Mouse (Mus musculus) testis, adult 2 months (tissue): ENCODE results near the gene Rbfox3. TPM values are rescaled to one million over a fixed set of nuclear protein-coding genes. Genes with fewer than 3 reads are reported as not detected.

Source experiments
- H3K27ac ChIP-seq: fragments of 200-500 bp; 2 replicates; pipeline ENCODE4 v1.5.1; 2012; ENCODE audit warnings: low read depth, low read length; ENCODE audit not compliant: control insufficient read depth, insufficient read depth
- H3K27me3 ChIP-seq: fragments of 200-500 bp; 2 replicates; pipeline ENCODE4 v1.6.1; 2012; ENCODE audit warnings: mild to moderate bottlenecking, low read length, moderate library complexity; ENCODE audit not compliant: control insufficient read depth, insufficient read depth
- H3K36me3 ChIP-seq: fragments of 200-500 bp; 2 replicates; pipeline ENCODE4 v1.6.1; 2012; ENCODE audit warnings: mild to moderate bottlenecking, low read length; ENCODE audit not compliant: control insufficient read depth, insufficient read depth
- H3K4me1 ChIP-seq: fragments of 200-500 bp; 2 replicates; pipeline ENCODE4 v1.6.1; 2012; ENCODE audit warnings: low read length; ENCODE audit not compliant: control insufficient read depth, insufficient read depth
- H3K4me3 ChIP-seq: fragments of 200-500 bp; 2 replicates; pipeline ENCODE4 v1.5.1; 2012; ENCODE audit warnings: low read depth, mild to moderate bottlenecking, low read length, moderate library complexity, mixed read lengths; ENCODE audit not compliant: control insufficient read depth
- CTCF ChIP-seq: fragments of 200-500 bp; IDR thresholded peaks from 2 replicates; pipeline ENCODE4 v1.5.1; 2012; ENCODE audit warnings: low read depth, mild to moderate bottlenecking, inconsistent platforms, low read length, moderate library complexity; ENCODE audit not compliant: control insufficient read depth, insufficient read depth, insufficient replicate concordance
- POLR2A ChIP-seq: fragments of 200-500 bp; IDR thresholded peaks from 2 replicates; pipeline ENCODE4 v1.6.1; 2012; ENCODE audit warnings: low read depth, mild to moderate bottlenecking, inconsistent platforms, low read length, moderate library complexity; ENCODE audit not compliant: control insufficient read depth
- polyA plus RNA-seq: library from polyadenylated mRNA; depleted of rRNA; stranded (reverse); fragments of >200 nt; gene quantifications from 2 replicates; pipeline ENCODE4 v1.2.3, GENCODE M21; 2012

Rbfox3 gene
- polyA plus RNA-seq, 1 experiment, result 0.28 TPM

DNA sequence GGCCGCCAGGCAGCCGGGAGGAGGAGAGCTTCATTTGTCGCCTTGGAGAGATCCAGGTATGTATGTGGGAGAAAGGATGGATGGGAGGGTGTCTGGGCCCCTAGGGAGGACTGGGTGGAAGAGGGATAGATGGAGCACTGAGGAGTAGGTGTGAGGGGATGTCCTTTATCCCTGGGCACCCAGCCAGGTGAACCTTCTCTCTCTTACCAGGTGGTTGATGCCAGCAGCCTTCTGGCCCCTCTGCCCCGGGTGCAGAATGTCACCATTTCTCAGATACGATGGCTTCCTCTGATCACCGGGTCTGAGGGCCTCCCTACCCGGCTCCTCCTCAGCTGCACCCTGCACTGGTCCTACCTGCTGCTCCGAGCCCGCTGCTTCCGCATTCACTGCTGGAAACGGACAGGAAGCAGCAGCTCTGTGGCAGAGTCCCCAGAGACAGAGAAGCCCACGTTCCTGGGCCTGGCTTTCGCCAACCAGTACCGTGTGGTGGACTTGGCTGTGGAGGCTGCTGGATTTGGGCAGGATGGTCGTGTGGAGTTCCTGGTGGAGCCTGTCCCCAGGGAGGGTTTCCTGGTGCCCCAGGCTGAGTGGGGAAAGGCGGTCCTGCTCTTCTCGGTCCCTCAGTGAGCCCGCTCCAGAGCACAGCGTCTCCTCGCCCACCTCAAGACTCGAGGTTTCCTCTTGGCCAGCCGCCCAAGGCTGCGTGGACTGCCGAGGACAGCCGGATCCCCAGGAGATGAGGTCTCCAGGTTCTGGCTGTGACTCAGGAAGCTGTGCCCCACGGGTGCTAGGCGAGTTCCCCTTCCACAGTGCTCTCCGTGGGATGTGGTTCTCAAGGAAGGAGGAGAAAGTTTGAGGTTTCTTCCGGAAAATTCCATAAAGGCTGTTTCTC lies 424.3 kb downstream of the Rbfox3 start:
- no peak for TF ChIP-seq POLR2A
- no peak for TF ChIP-seq CTCF
- H3K27ac ChIP-seq, result no peak overlapping the region
- peaks cover 7% of the 10 kb centered on the region for H3K4me1 ChIP-seq
- no peak overlapping the region for H3K4me3 ChIP-seq
- no peaks in the 10 kb centered on the region for H3K36me3 ChIP-seq
- peaks cover 3% of the 10 kb centered on the region; the same call in 1 of the 2 replicates for H3K27me3 ChIP-seq

DNA sequence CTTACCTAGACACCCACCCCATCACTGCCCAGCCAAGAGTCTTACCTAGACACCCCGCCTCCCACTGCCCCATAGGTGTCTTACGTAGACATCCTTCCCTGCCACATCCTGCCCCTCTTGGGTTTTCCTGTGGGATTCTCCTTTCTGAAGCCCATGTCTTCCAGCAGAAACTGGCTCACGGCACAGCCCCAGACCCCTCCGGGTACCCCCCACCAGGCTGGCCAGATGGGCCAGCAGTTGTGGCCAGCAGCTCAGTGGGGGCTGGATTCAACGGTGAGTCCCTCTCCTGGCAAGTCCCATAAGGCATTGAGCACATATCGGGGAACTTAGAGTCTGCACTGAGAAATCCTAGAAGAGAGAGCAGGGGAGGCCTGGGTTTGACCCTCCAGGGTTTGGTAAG lies 425.1 kb downstream of the Rbfox3 start:
- no peaks in the 10 kb centered on the region for H3K36me3 ChIP-seq
- H3K27me3 ChIP-seq, result peaks cover 3% of the 10 kb centered on the region; the same call in 1 of the 2 replicates
- no peak for TF ChIP-seq CTCF
- TF ChIP-seq POLR2A, result no peak
- H3K4me1 ChIP-seq, result peaks cover 7% of the 10 kb centered on the region
- no peak overlapping the region for H3K27ac ChIP-seq
- no peak overlapping the region for H3K4me3 ChIP-seq

DNA sequence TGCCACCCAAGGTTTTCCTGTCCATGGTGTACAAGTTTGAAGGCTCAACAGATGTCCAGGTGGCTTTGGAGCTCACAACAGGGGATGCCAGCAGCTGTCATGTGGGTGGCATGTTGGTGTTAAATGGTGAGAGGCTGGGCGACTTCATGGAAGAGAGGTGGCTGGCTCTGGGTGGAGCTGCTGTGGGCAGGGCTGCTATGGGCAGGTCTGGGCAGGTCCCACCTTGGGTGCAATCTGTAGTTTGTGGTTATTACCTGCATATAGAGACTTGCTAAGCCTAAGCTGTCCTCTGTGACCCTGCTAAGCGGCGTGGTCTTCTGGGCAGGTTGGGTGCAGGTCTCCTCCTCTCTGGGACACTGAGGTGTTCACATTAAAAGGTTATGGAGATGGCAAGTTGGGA lies 425.6 kb downstream of the Rbfox3 start:
- no peak overlapping the region for H3K4me3 ChIP-seq
- H3K27me3 ChIP-seq, result peaks cover 3% of the 10 kb centered on the region; the same call in 1 of the 2 replicates
- H3K36me3 ChIP-seq, result no peaks in the 10 kb centered on the region
- H3K4me1 ChIP-seq, result peaks cover 7% of the 10 kb centered on the region
- H3K27ac ChIP-seq, result no peak overlapping the region
- TF ChIP-seq POLR2A, result no peak

DNA sequence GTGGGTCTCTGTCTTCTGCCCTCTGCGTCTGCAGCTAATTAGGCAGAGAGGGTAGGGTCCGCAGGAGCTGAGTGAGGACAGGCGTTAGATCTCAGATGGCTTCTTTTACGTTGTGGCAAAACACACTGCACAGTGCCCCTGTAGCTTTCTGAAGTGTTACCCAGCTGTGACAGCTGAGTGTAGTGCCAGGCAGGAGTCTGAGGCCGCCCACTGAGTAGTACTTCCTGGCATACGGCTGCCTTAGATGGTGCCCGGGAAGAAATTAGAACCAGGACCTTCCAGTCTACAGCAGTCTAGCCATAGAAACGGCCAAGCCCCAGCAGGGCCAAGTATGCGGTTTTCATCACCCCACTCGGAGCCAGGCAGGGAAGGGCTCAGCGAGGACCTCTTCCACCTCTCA lies 426.1 kb downstream of the Rbfox3 start:
- no peak overlapping the region for H3K4me3 ChIP-seq
- H3K4me1 ChIP-seq, result peaks cover 3% of the 10 kb centered on the region
- H3K27ac ChIP-seq, result no peak overlapping the region
- no peaks in the 10 kb centered on the region for H3K36me3 ChIP-seq
- TF ChIP-seq CTCF, result no peak
- no peak for TF ChIP-seq POLR2A
- H3K27me3 ChIP-seq, result peaks cover 3% of the 10 kb centered on the region; the same call in 1 of the 2 replicates

- no peak overlapping the region for H3K4me3 ChIP-seq
- H3K36me3 ChIP-seq, result no peaks in the 10 kb centered on the region
- no peak for TF ChIP-seq POLR2A
- TF ChIP-seq CTCF, result no peak
- no peak overlapping the region for H3K27ac ChIP-seq
- H3K27me3 ChIP-seq, result no peaks in the 10 kb centered on the region
- H3K4me1 ChIP-seq, result no peaks in the 10 kb centered on the region
Observed at GRCm38 (mm10) chr11:118484169-118484568, 427.2 kb downstream of the Rbfox3 start.

DNA sequence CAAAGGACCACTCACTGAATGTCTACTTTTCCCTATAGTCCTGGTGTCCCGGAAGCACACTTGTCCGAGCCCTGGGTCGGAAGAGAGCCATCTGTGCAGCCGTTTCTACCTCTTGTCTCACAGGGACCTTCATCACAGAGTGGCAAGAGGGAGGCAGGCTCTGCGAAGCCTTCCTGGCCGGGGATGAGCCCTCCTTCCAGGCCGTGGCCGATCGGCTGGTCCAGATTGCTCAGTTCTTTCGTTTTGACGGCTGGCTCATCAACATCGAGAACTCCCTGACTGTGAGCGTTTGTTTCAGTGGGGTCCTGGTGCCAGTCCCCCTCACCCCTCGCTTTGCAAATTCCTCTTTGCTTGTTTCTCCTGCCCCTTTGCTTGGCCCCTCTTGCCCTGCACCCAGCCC lies 429.6 kb downstream of the Rbfox3 start:
- Histone ChIP-seq H3K27ac (no peak overlapping the region), H3K27me3 (no peaks in the 10 kb centered on the region), H3K4me3 (no peak overlapping the region), H3K4me1 (peaks cover 7% of the 10 kb centered on the region), H3K36me3 (no peaks in the 10 kb centered on the region)
- TF ChIP-seq CTCF (no peak), POLR2A (no peak)

GRCm38 (mm10) chr11:118481231-118481630 lies 430.2 kb downstream of the Rbfox3 start:
- Histone ChIP-seq H3K4me1 (peaks cover 9% of the 10 kb centered on the region), H3K27me3 (no peaks in the 10 kb centered on the region), H3K4me3 (no peak overlapping the region), H3K27ac (no peak overlapping the region), H3K36me3 (no peaks in the 10 kb centered on the region)
- TF ChIP-seq CTCF (no peak), POLR2A (no peak)

GRCm38 (mm10) chr11:118479776-118480175 lies 431.6 kb downstream of the Rbfox3 start:
- H3K36me3 ChIP-seq, result no peaks in the 10 kb centered on the region
- no peak overlapping the region for H3K4me3 ChIP-seq
- H3K27me3 ChIP-seq, result no peaks in the 10 kb centered on the region
- H3K4me1 ChIP-seq, result peaks cover 13% of the 10 kb centered on the region
- TF ChIP-seq CTCF, result no peak
- TF ChIP-seq POLR2A, result no peak
- H3K27ac ChIP-seq, result no peak overlapping the region
